Mouse (Mus musculus) CH12.LX (cell line): ENCODE data around the gene Atp2a3. TPM values are rescaled to one million over a fixed set of nuclear protein-coding genes. Genes with fewer than 3 reads are reported as not detected.

Experiments
- DNase-seq: peaks from one replicate; pipeline ENCODE4 v3.0.0-alpha.2; 2013; ENCODE audit errors: extremely low read depth
- H3K27ac ChIP-seq: 2 replicates; pipeline ENCODE4 v1.5.1; 2012; ENCODE audit warnings: low read depth, mild to moderate bottlenecking, control low read depth, moderate library complexity; ENCODE audit not compliant: insufficient read depth
- H3K27me3 ChIP-seq: replicated peaks from 2 replicates; pipeline ENCODE3; 2012; ENCODE audit warnings: inconsistent platforms
- H3K36me3 ChIP-seq, 2 experiments: replicated peaks in 1 of 2; 2 replicates each; pipeline versions ENCODE3 to v1.6.1; 2012; ENCODE audit warnings: inconsistent platforms in 1 of 2, low read length in 1 of 2, mild to moderate bottlenecking in 1 of 2, mixed read lengths in 1 of 2, moderate library complexity in 1 of 2; ENCODE audit not compliant: control insufficient read depth in 1 of 2, insufficient read depth in 1 of 2
- H3K4me1 ChIP-seq, 2 experiments: 2 replicates each; pipeline ENCODE4 v1.6.1; 2012; ENCODE audit warnings: inconsistent platforms in 1 of 2, moderate library complexity in 1 of 2; ENCODE audit not compliant: insufficient read depth in 2 of 2, control insufficient read depth in 1 of 2
- H3K4me2 ChIP-seq: 2 replicates; pipeline ENCODE4 v1.6.1; 2012; ENCODE audit warnings: low read depth, mild to moderate bottlenecking, control low read depth; ENCODE audit not compliant: poor library complexity, insufficient read depth, severe bottlenecking
- H3K4me3 ChIP-seq, 3 experiments: fragments of 150-350 bp in 1 of 3; sonication (generic) in 1 of 3; replicated peaks in 1 of 3; 2 replicates each; pipeline versions ENCODE3 to v1.5.1; 2011 to 2012; ENCODE audit warnings: low read depth in 2 of 3, low read length in 2 of 3, mild to moderate bottlenecking in 2 of 3, moderate library complexity in 2 of 3, control low read depth in 1 of 3, improper control_type of control experiment in 1 of 3, inconsistent platforms in 1 of 3, mixed read lengths in 1 of 3; ENCODE audit not compliant: poor library complexity in 1 of 3
- H3K79me2 ChIP-seq: replicated peaks from 2 replicates; pipeline ENCODE4 v1.6.1; 2012; ENCODE audit warnings: mild to moderate bottlenecking, moderate library complexity; ENCODE audit not compliant: control insufficient read depth, poor library complexity, insufficient read depth, severe bottlenecking; ENCODE audit errors: extremely low read depth
- H3K9ac ChIP-seq: 2 replicates; pipeline ENCODE4 v1.6.1; 2012; ENCODE audit warnings: low read depth, mild to moderate bottlenecking, control low read depth, moderate library complexity; ENCODE audit not compliant: insufficient read depth
- H3K9me3 ChIP-seq: replicated peaks from 2 replicates; pipeline ENCODE3; 2012; ENCODE audit warnings: low read length, inconsistent platforms, mixed read lengths
- BHLHE40 ChIP-seq: IDR thresholded peaks from 2 replicates; pipeline ENCODE4 v1.6.1; 2011; ENCODE audit warnings: mild to moderate bottlenecking, low read depth, low read length, improper control_type of control experiment
- CHD1 ChIP-seq: IDR thresholded peaks from 2 replicates; pipeline ENCODE4 v1.6.1; 2012; ENCODE audit warnings: low read depth, low read length, improper control_type of control experiment, inconsistent platforms
- CHD2 ChIP-seq: IDR thresholded peaks from 2 replicates; pipeline ENCODE4 v1.6.1; 2011; ENCODE audit warnings: low read length, improper control_type of control experiment
- CTCF ChIP-seq, 2 experiments: IDR thresholded peaks in 1 of 2; conservative IDR thresholded peaks in 1 of 2; 2 replicates each; pipeline ENCODE4 v1.5.1; 2011 to 2012; ENCODE audit warnings: low read depth in 2 of 2, low read length in 2 of 2, improper control_type of control experiment in 1 of 2, inconsistent platforms in 1 of 2, mild to moderate bottlenecking in 1 of 2, moderate library complexity in 1 of 2
- E2F4 ChIP-seq: IDR thresholded peaks from 2 replicates; pipeline ENCODE4 v1.6.1; 2011; ENCODE audit warnings: low read depth, low read length, improper control_type of control experiment; ENCODE audit not compliant: insufficient replicate concordance
- ELF1 ChIP-seq: IDR thresholded peaks from 2 replicates; pipeline ENCODE4 v1.6.1; 2014; ENCODE audit warnings: low read depth, mild to moderate bottlenecking, inconsistent platforms, low read length, improper control_type of control experiment
- EP300 ChIP-seq: IDR thresholded peaks from 2 replicates; pipeline ENCODE4 v1.6.1; 2011; ENCODE audit warnings: low read length, improper control_type of control experiment
- ETS1 ChIP-seq: conservative IDR thresholded peaks from 2 replicates; pipeline ENCODE4 v1.6.1; 2012; ENCODE audit warnings: low read depth, mild to moderate bottlenecking, inconsistent platforms, low read length, improper control_type of control experiment, moderate library complexity
- GABPA ChIP-seq: IDR thresholded peaks from 2 replicates; pipeline ENCODE4 v1.6.1; 2012; ENCODE audit warnings: low read depth, low read length, improper control_type of control experiment, inconsistent platforms; ENCODE audit not compliant: insufficient replicate concordance
- JUND ChIP-seq: conservative IDR thresholded peaks from 2 replicates; pipeline ENCODE4 v1.6.1; 2011; ENCODE audit warnings: low read depth, low read length, improper control_type of control experiment
- MAFK ChIP-seq: IDR thresholded peaks from 2 replicates; pipeline ENCODE4 v1.6.1; 2011; ENCODE audit warnings: low read length, improper control_type of control experiment; ENCODE audit not compliant: insufficient replicate concordance
- MAX ChIP-seq: IDR thresholded peaks from 2 replicates; pipeline ENCODE4 v1.6.1; 2011; ENCODE audit warnings: low read length, improper control_type of control experiment
- MAZ ChIP-seq: IDR thresholded peaks from 2 replicates; pipeline ENCODE4 v1.6.1; 2012; ENCODE audit warnings: low read depth, mild to moderate bottlenecking, inconsistent platforms, low read length, improper control_type of control experiment, moderate library complexity
- MEF2A ChIP-seq: IDR thresholded peaks from 2 replicates; pipeline ENCODE4 v1.6.1; 2014; ENCODE audit warnings: low read depth, mild to moderate bottlenecking, inconsistent platforms, low read length, improper control_type of control experiment, borderline replicate concordance
- MXI1 ChIP-seq: IDR thresholded peaks from 2 replicates; pipeline ENCODE4 v1.6.1; 2011; ENCODE audit warnings: mild to moderate bottlenecking, low read depth, low read length, improper control_type of control experiment
- MYC ChIP-seq: IDR thresholded peaks from 2 replicates; pipeline ENCODE4 v1.6.1; 2011; ENCODE audit warnings: low read depth, mild to moderate bottlenecking, improper control_type of control experiment, low read length
- NELFE ChIP-seq: IDR thresholded peaks from 2 replicates; pipeline ENCODE4 v1.6.1; 2011; ENCODE audit warnings: low read depth, low read length, improper control_type of control experiment
- NRF1 ChIP-seq: IDR thresholded peaks from 2 replicates; pipeline ENCODE4 v1.6.1; 2014; ENCODE audit warnings: low read depth, mild to moderate bottlenecking, inconsistent platforms, low read length, improper control_type of control experiment, moderate library complexity
- PAX5 ChIP-seq: IDR thresholded peaks from 2 replicates; pipeline ENCODE4 v1.6.1; 2012; ENCODE audit warnings: low read length, inconsistent platforms, mixed read lengths
- POLR2A ChIP-seq: IDR thresholded peaks from 2 replicates; pipeline ENCODE4 v1.6.1; 2011; ENCODE audit warnings: low read depth, mild to moderate bottlenecking, improper control_type of control experiment, low read length
- POLR2AphosphoS2 ChIP-seq: IDR thresholded peaks from 2 replicates; pipeline ENCODE4 v1.6.1; 2011; ENCODE audit warnings: low read depth, low read length, improper control_type of control experiment
- RAD21 ChIP-seq: IDR thresholded peaks from 2 replicates; pipeline ENCODE4 v1.6.1; 2011; ENCODE audit warnings: low read depth, mild to moderate bottlenecking, low read length, improper control_type of control experiment, moderate library complexity
- SIN3A ChIP-seq: IDR thresholded peaks from 2 replicates; pipeline ENCODE4 v1.6.1; 2012; ENCODE audit warnings: low read length, improper control_type of control experiment, inconsistent platforms
- TBP ChIP-seq: conservative IDR thresholded peaks from 2 replicates; pipeline ENCODE4 v1.6.1; 2011; ENCODE audit warnings: low read depth, low read length, improper control_type of control experiment
- TCF12 ChIP-seq: IDR thresholded peaks from 2 replicates; pipeline ENCODE4 v1.6.1; 2014; ENCODE audit warnings: low read depth, mild to moderate bottlenecking, inconsistent platforms, low read length, improper control_type of control experiment
- USF1 ChIP-seq: IDR thresholded peaks from 2 replicates; pipeline ENCODE4 v1.6.1; 2014; ENCODE audit warnings: low read depth, mild to moderate bottlenecking, inconsistent platforms, low read length, improper control_type of control experiment
- USF2 ChIP-seq: conservative IDR thresholded peaks from 2 replicates; pipeline ENCODE4 v1.6.1; 2011; ENCODE audit warnings: low read depth, low read length, improper control_type of control experiment
- ZC3H11A ChIP-seq: IDR thresholded peaks from 2 replicates; pipeline ENCODE4 v1.6.1; 2012; ENCODE audit warnings: low read depth, mild to moderate bottlenecking, inconsistent platforms, low read length, improper control_type of control experiment
- ZMIZ1 ChIP-seq: IDR thresholded peaks from 2 replicates; pipeline ENCODE4 v1.6.1; 2012; ENCODE audit warnings: low read depth, mild to moderate bottlenecking, inconsistent platforms, low read length, improper control_type of control experiment
- ZNF384 ChIP-seq: IDR thresholded peaks from 2 replicates; pipeline ENCODE4 v1.6.1; 2012; ENCODE audit warnings: low read depth, low read length, improper control_type of control experiment, inconsistent platforms
- dilution Hi-C: fragments of 300-500 bp; cut with MboI; formaldehyde crosslinking; loops from 2 replicates; pipeline ENCODE4 v1.14.3; 2020; ENCODE audit warnings: low sequenced_read_pairs; ENCODE audit not compliant: extremely low pct_unique_long_range_greater_than_20kb, extremely low pct_ligation_motif_present
- in situ Hi-C: fragments of 300-500 bp; cut with MboI; formaldehyde crosslinking; loops from 3 replicates; pipeline ENCODE4 v1.14.3; 2019; ENCODE audit warnings: low sequenced_read_pairs, low pct_ligation_motif_present, low pct_unique_long_range_greater_than_20kb, mixed read lengths
- polyA plus RNA-seq: library from polyadenylated mRNA; unstranded; fragments of >175 nt; gene quantifications from 2 replicates; pipeline ENCODE4 v1.2.1, GENCODE M21; 2012; ENCODE audit warnings: low read depth; ENCODE audit not compliant: insufficient read length
- total RNA-seq, 2 experiments: library from RNA; depleted of rRNA; stranded (reverse); fragments of 300-350 nt in 1 of 2; fragments of >200 nt in 1 of 2; gene quantifications; 2 replicates each; pipeline ENCODE4 v1.2.3; 2012 to 2014

The Atp2a3 gene
- total and polyA plus RNA-seq, 3 experiments: 61.4 to 279 (median 218) TPM

- TF ChIP-seq USF2: no peak
- TF ChIP-seq ZMIZ1: peak; percentile 41
- TF ChIP-seq POLR2AphosphoS2: no peak
- TF ChIP-seq GABPA: no peak
- peak; percentile 11; the same call in 1 of the 2 replicates for TF ChIP-seq MAX
- 0 out of 2 replicates have a peak, but pooled peaks have one; percentile 37 for TF ChIP-seq MYC
- TF ChIP-seq MAZ: 0 out of 2 replicates have a peak, but pooled peaks have one; percentile 31
- no peak for TF ChIP-seq NRF1
- no peak for TF ChIP-seq USF1
- TF ChIP-seq, all 38 proteins: peak for 11
These were observed 14.3 kb upstream of the Atp2a3 start (continued) for GRCm38 (mm10) chr11:72946560-72947119.

- dilution Hi-C loops: no loop called here
These were observed 13.1 kb upstream of the Atp2a3 start for GRCm38 (mm10) chr11:72947840-72948239.

More at GRCm38 (mm10) chr11:72947840-72948239, 13.1 kb upstream of the Atp2a3 start:
- H3K9me3 ChIP-seq: peaks cover 17% of the 10 kb centered on the region
- no peak overlapping the region for H3K4me2 ChIP-seq
- no peak for DNase-seq
- H3K27me3 ChIP-seq: no peaks in the 10 kb centered on the region
- TF ChIP-seq E2F4 (no peak), TBP (no peak), CHD2 (0 out of 2 replicates have a peak, but pooled peaks have one; percentile 19), MEF2A (no peak), MAZ (no peak), MYC (no peak), CHD1 (no peak), ETS1 (no peak), JUND (no peak), TCF12 (no peak), MAFK (no peak), ZMIZ1 (no peak), POLR2A (no peak), CTCF (conservative IDR thresholded peaks at IDR 0.05 in 1 of 2, IDR thresholded peaks at IDR 0.05 in 1 of 2; ENCODE audit: low read depth in 2 of 2, low read length in 2 of 2) (no peak), NRF1 (no peak), BHLHE40 (no peak), NELFE (no peak), EP300 (no peak), MXI1 (0 out of 2 replicates have a peak, but pooled peaks have one; percentile 42), RAD21 (no peak), PAX5 (no peak), ZC3H11A (no peak), ZNF384 (no peak), SIN3A (no peak), MAX (peak; percentile 50; the same call in 1 of the 2 replicates), ELF1 (no peak)
- H3K9ac ChIP-seq: no peak overlapping the region
- in situ Hi-C loops: no loop called here
- peaks cover 51 to 79% of the 10 kb centered on the region in 2 experiments for H3K4me1 ChIP-seq
- H3K79me2 ChIP-seq: no peaks in the 10 kb centered on the region
- peak overlapping the region; percentile 34 for H3K27ac ChIP-seq
- peak overlapping the region in 1 of 3 experiments; percentile 14 for H3K4me3 ChIP-seq
- no peaks in the 10 kb centered on the region for H3K36me3 ChIP-seq
